Mouse (Mus musculus) lung, adult 2 months (tissue): ENCODE results near the gene Vamp5. TPM values are rescaled to one million over a fixed set of nuclear protein-coding genes. Genes with fewer than 3 reads are reported as not detected.

Source experiments
- DNase-seq: peaks from one replicate; pipeline ENCODE4 v3.0.0; 2022
- H3K4me1 ChIP-seq: fragments of 200-500 bp; 2 replicates; pipeline ENCODE4 v1.6.1; 2011; ENCODE audit warnings: low read length; ENCODE audit not compliant: control insufficient read depth, insufficient read depth
- H3K4me3 ChIP-seq: fragments of 200-500 bp; replicated peaks from 2 replicates; pipeline ENCODE3; 2011; ENCODE audit warnings: low read depth, mild to moderate bottlenecking, control low read depth, low read length; ENCODE audit errors: extremely low read depth
- CTCF ChIP-seq: fragments of 200-500 bp; IDR thresholded peaks from 2 replicates; pipeline ENCODE4 v1.5.1; 2011; ENCODE audit warnings: mild to moderate bottlenecking, low read length, control low read depth; ENCODE audit not compliant: insufficient read depth
- POLR2A ChIP-seq: fragments of 200-500 bp; IDR thresholded peaks from 2 replicates; pipeline ENCODE4 v1.6.1; 2011; ENCODE audit warnings: low read depth, mild to moderate bottlenecking, control low read depth, low read length, borderline replicate concordance; ENCODE audit errors: extremely low read depth
- whole genome bisulfite sequencing: fragments of 180-500 bp; shearing (Covaris S2); methylation state at CpG from one replicate; pipeline ENCODE4 v1.1.7; 2018; 5-methylcytosine and 5-hydroxymethylcytosine counted together
- polyA plus RNA-seq: library from polyadenylated mRNA; depleted of rRNA; stranded (reverse); fragments of >200 nt; gene quantifications from 2 replicates; pipeline ENCODE4 v1.2.3, GENCODE M21; 2012

The Vamp5 gene
- polyA plus RNA-seq, 1 experiment = 91.7 TPM

- DNase-seq = no peak
- 81% methylated on average over 4 of the region's 4 CpGs for WGBS
- peaks cover 18% of the 10 kb centered on the region for H3K4me1 ChIP-seq
- H3K4me3 ChIP-seq = no peak overlapping the region
- TF ChIP-seq POLR2A (no peak), CTCF (no peak)
Measured at GRCm38 (mm10) chr6:72367460-72367974, 12.8 kb downstream of the Vamp5 start.

DNA sequence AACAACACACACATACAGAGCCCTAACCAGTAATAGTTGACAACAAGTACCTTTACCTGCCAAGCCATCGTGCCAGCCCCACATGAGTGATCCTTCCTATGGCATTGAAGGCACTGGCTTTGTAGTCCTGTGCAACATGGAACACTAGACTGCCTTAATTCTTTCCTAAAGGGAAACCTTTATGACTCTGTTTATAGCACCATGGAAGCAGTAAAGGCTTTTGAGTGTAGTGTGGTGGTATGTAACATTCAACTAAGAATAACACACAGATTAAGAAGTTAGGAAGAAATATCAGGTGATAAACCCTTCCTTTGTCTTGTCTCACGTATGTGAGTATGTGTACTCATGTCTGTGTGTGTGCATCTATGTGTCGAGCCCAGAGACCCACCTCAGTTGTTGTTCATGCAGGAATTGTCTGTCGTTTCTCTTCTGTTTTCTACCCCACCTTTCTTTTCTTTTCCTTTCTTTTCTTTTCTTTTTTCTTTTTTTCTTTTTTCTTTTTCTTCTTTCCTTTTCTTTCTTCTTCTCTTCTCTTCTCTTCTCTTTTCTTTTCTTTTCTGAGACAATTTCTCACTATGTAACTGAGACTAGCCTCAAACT, 13.3 kb downstream of the Vamp5 start, which contains the start of gene Rnf181:
Rnf181 (minus strand) TSS at position 113 of the 600 bp plus-strand sequence.
- H3K4me3 ChIP-seq = no peak within 1 kb of the TSS
- WGBS = 77% methylated on average over 4 of the region's 4 CpGs
- TF ChIP-seq CTCF (no peak), POLR2A (no peak)
- H3K4me1 ChIP-seq = peaks cover 16% of the 10 kb centered on the region
- DNase-seq = no peak

GRCm38 (mm10) chr6:72366304-72366703, 14.0 kb downstream of the Vamp5 start:
- TF ChIP-seq CTCF (no peak), POLR2A (no peak)
- no peak for DNase-seq

GRCm38 (mm10) chr6:72364985-72365384, 15.3 kb downstream of the Vamp5 start:
- TF ChIP-seq CTCF (no peak), POLR2A (no peak)
- DNase-seq = no peak
- WGBS = 66% methylated on average over 6 of the region's 6 CpGs
- peaks cover 11% of the 10 kb centered on the region for H3K4me1 ChIP-seq
- no peak overlapping the region for H3K4me3 ChIP-seq

More at GRCm38 (mm10) chr6:72366304-72366703, 14.0 kb downstream of the Vamp5 start:
- Histone ChIP-seq H3K4me1 (peaks cover 13% of the 10 kb centered on the region), H3K4me3 (no peak overlapping the region)
- 46% methylated on average over 3 of the region's 3 CpGs for WGBS

GRCm38 (mm10) chr6:72364009-72364408, 16.3 kb downstream of the Vamp5 start:
- peaks cover 8% of the 10 kb centered on the region for H3K4me1 ChIP-seq
- no peak overlapping the region for H3K4me3 ChIP-seq
- WGBS = 34% methylated on average over 7 of the region's 7 CpGs
- TF ChIP-seq POLR2A (no peak), CTCF (peak; percentile 50; the same call in 1 of the 2 replicates)
- no peak for DNase-seq

- TF ChIP-seq POLR2A = peak; percentile 83; the same call in 1 of the 2 replicates
- peak; percentile 19; the same call in 1 of the 2 replicates for TF ChIP-seq CTCF
- Histone ChIP-seq H3K4me3 (peak overlapping the region; percentile 75), H3K4me1 (peaks cover 8% of the 10 kb centered on the region)
- DNase-seq = peak; percentile 95
- WGBS = under 1% methylated on average over 42 of the region's 42 CpGs
Measured at GRCm38 (mm10) chr6:72362132-72363028, 17.9 kb downstream of the Vamp5 start.

- WGBS = 29% methylated on average over 5 of the region's 5 CpGs
- DNase-seq = no peak
Measured at GRCm38 (mm10) chr6:72361121-72361551, 19.1 kb downstream of the Vamp5 start.

DNA sequence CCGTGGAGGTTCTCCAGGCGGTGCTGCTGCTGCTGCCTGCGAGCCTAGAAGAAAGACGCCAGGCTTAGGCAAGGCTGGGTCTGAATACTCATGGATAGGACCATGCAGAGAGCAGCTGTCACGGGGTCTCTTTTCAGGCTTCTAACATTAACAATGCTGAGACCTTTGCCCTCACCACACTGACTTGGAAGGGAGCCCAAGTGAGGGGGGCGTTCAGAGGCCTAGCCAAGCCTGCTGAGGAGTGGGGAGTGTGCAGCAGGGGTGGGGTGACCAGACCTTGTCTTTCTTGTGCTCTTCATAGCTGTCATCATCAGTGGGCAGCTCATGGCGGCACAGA, 19.7 kb downstream of the Vamp5 start:
- no peak for DNase-seq
- Histone ChIP-seq H3K4me3 (no peak overlapping the region), H3K4me1 (peaks cover 10% of the 10 kb centered on the region)
- TF ChIP-seq POLR2A (no peak), CTCF (no peak)
- WGBS = 55% methylated on average over 7 of the region's 7 CpGs

More at GRCm38 (mm10) chr6:72361121-72361551, 19.1 kb downstream of the Vamp5 start:
- TF ChIP-seq POLR2A (no peak), CTCF (no peak)
- peaks cover 8% of the 10 kb centered on the region for H3K4me1 ChIP-seq
- peak overlapping the region; percentile 2 for H3K4me3 ChIP-seq

DNA sequence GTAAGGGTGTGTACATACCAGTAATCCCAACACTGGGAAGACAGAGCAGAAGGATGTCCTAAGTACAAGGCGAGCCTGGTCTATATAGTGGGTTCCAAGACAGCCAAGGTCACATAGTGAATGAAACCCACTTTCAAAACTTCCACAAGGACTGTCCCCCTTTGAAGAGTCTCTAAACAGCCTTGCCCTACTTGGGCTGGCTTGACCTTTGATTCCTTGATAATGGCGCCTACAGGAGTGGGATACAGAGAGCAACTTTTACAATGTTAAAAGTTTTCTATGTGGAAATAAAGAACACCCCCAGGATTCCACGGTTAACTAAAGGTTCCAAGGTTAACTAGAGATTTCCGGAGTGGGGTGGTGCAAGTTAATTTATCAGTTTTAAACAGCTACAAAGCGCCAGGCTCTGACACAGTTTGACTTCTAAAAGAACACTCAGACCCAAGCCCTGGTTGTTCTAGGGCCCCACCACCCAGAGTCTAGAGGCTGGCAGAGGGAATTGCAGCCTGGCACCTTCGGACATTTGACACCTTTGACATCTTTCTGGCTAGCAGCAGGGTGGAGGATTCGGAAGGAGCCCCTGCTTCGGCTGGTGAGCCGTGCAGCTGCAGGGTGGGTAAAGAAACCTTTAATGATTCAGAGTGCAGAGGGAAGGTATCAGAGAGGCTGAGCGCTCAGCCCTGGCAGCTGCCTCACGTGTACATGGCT, 20.2 kb downstream of the Vamp5 start:
- Histone ChIP-seq H3K4me3 (no peak overlapping the region), H3K4me1 (peaks cover 10% of the 10 kb centered on the region)
- DNase-seq = no peak
- 69% methylated on average over 11 of the region's 11 CpGs for WGBS
- TF ChIP-seq POLR2A (no peak), CTCF (no peak)

- WGBS = 57% methylated on average over 2 of the region's 2 CpGs
- TF ChIP-seq POLR2A = no peak
- no peak for TF ChIP-seq CTCF
- H3K4me1 ChIP-seq = peaks cover 12% of the 10 kb centered on the region
- no peak overlapping the region for H3K4me3 ChIP-seq
- DNase-seq = no peak
Measured at GRCm38 (mm10) chr6:72359343-72359742, 20.9 kb downstream of the Vamp5 start.
